Mouse (Mus musculus) thymus, postnatal 25 days (tissue): ENCODE data around the gene Abcd3.
A peak's percentile ranks its signal among the peaks of the same experiment; 100 is the strongest.

Experiments
- DNase-seq: peaks from one replicate; pipeline ENCODE4 v3.0.0; 2022

The Abcd3 gene

DNA sequence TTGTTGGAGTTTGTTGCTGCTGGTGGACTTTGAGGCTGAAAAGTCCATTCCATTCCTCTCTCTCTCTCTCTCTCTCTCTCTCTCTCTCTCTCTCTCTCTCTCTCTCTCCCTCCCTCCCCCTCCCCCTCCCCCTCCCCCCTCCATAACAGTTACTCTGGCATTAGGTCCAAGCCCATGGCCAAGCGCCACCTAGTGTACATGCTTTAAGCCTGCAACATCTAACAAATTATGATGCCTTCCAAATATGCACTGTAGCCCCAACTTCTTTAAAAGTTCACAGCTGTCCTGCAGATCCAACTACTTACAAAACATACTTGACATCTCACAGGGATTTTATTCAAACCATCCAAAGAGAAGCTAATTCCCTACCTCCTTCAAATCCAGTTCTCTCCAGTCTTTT lies 77.6 kb downstream of the Abcd3 start:
- peak; percentile 32 for DNase-seq

- DNase-seq = peak; percentile 66
Measured at GRCm38 (mm10) chr3:121736025-121736744, 78.9 kb downstream of the Abcd3 start.

DNA sequence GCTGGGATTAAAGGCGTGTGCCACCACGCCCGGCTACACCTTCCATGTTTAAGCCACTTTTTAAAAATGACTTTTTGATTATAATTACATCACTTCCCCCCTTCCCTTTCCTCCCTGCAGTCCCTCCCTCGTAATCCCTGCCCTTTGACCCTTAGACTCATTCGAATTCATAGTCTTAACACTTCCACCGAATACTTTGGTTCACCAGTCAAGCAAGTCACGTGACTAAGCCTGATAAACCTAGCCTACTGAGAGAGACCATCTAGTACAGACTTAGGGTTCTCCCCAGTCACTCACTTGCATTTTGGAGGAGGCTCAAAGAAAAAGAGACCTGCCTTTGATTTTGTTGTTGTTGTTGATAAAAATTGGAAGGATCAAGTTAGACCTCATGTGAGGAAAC lies 79.6 kb downstream of the Abcd3 start:
- DNase-seq = no peak

DNA sequence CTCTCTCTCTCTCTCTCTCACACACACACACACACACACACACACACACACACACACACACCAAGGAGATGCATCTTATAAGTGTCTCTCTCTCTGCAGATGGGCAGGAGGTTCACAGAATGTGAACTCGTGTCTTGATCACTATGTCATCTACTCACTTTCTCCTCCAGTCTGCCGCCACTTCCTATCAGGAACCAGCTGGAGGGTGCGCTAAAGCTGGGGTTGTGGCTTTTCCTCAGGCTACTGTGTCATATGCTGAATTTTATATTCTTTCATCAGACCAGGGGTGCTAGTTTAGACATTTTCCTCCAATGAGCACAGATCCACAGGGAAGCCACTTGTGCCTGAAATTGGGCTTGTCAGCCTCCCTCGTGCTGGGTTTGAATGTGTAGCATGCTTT lies 85.4 kb downstream of the Abcd3 start:
- DNase-seq = no peak

GRCm38 (mm10) chr3:121725651-121726050 lies 89.5 kb downstream of the Abcd3 start:
- no peak for DNase-seq

- DNase-seq = no peak
Measured at GRCm38 (mm10) chr3:121724553-121724952, 90.5 kb downstream of the Abcd3 start.

- no peak for DNase-seq
Measured at GRCm38 (mm10) chr3:121723968-121724524, 91.1 kb downstream of the Abcd3 start.

- DNase-seq = peak; percentile 66
Measured at GRCm38 (mm10) chr3:121722971-121723844, 91.9 kb downstream of the Abcd3 start, which contains the start of gene F3. F3 (plus strand) TSS chr3:121723537.

- no peak for DNase-seq
Measured at GRCm38 (mm10) chr3:121721691-121722070, 93.4 kb downstream of the Abcd3 start.

- DNase-seq = no peak
Measured at GRCm38 (mm10) chr3:121720801-121721690, 94.1 kb downstream of the Abcd3 start.

GRCm38 (mm10) chr3:121719701-121720100 lies 95.4 kb downstream of the Abcd3 start:
- DNase-seq = no peak

DNA sequence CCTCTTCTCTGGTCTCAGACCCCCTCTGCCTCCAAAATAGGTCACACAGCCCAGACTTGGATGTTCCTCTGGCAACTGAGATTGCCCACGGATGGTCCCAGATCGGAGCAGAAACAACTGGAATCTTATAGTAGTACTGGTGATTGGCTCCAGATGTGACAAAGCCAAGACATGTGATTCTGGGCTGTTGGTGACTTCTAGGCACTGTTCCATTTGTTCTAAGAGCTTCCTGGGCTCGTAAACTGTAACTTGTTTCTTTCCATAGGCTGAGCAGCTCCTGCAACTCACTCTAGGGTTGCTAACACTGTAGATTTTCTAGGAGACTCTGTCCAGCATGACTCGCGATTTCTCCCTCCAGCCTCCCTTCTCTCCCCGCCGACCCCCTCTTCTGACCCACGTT lies 96.4 kb downstream of the Abcd3 start:
- no peak for DNase-seq

DNA sequence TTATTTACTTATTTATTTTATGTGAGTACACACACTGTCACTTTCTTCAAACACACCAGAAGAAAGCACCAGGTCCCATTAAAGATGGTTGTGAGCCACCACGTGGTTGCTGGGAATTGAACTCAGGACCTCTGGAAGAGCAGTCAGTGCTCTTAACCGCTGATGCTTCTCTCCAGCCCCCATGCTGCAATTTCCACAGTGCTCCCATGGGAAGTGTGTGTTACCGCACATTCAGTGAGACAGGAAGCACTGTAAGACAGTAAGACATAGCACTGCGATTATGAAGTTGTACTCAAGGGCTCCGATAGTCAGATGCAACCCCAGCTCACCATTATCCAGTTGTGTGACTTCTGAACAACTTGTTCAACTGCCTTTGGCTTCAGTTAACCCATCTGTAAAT lies 98.6 kb downstream of the Abcd3 start:
- DNase-seq = no peak

GRCm38 (mm10) chr3:121715741-121716459 lies 99.2 kb downstream of the Abcd3 start:
- no peak for DNase-seq

- no peak for DNase-seq
Measured at GRCm38 (mm10) chr3:121715336-121715735, 99.8 kb downstream of the Abcd3 start.

- DNase-seq = no peak
Measured at GRCm38 (mm10) chr3:121714461-121714860, 100.6 kb downstream of the Abcd3 start.

GRCm38 (mm10) chr3:121713816-121714215 lies 101.3 kb downstream of the Abcd3 start:
- no peak for DNase-seq

DNA sequence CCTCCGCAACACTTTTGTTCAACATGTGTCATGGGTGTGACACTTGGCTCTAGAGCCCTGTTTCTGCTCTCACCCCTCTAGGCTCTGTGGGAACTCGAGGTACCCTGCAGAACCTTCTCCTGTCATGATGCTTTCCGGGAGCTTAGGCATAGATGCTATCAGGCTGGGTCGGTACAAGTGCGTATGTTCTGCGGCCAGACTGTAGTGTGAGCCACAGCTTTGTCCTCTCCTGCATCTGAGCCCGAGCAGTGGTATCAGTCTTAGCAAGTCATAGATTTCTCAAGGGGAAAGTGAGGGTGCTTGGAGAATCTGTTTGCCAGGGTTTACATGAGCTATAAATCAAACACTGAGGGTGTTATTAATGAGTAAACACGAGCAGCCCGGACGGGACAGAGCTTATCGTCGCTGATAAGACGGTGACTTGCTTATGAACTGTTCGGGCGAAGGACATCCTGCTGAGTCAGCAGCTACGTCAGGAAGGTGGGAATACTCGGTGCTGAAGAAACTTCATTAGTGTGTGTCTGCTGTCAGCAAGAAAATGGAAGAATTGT lies 101.9 kb downstream of the Abcd3 start:
- no peak for DNase-seq

DNA sequence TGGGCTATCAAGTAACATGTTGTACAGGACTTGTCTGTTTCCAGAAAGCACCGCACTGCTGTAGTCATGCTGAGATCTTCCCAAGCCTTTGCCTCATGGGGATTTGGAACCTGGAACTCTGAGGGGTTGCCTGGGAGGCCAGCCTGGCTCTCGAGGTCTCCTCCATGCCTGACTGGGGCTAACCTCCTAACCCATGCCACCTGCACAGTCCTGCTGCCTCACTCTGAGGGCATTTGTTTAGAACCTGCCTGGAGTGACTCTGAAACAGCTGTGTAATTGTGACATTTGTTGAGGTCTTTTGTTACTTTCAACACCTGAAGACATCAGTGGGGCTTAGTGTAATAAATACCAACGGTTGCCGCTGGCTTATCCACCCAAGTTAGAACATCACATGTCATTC lies 102.9 kb downstream of the Abcd3 start:
- DNase-seq = no peak

GRCm38 (mm10) chr3:121710894-121711531 lies 104.1 kb downstream of the Abcd3 start:
- no peak for DNase-seq
